Mouse (Mus musculus) heart, postnatal 4 days (tissue): ENCODE data around the gene Ifitm5. TPM values are rescaled to one million over a fixed set of nuclear protein-coding genes. Genes with fewer than 3 reads are reported as not detected.

ENCODE experiments used
- total RNA-seq, 2 experiments: library from RNA; stranded (reverse); gene quantifications; 2 replicates each; pipeline ENCODE4 v1.2.3; 2021

Ifitm5 gene
- total RNA-seq, 2 experiments from 2014 or later = 0.72 to 1.4 TPM

Other genes with a start within 250 kb of the Ifitm5 start
- gene Cyp2e1, start 186.6 kb downstream of the Ifitm5 start, total RNA-seq = under 1 TPM in 1 of 2 experiments, not detected in 1; 0.24 TPM
- under 1 TPM; 0.18 to 0.24 TPM for gene Syce1, start 162.4 kb downstream of the Ifitm5 start, total RNA-seq
- gene Zfp941, start 128.1 kb downstream of the Ifitm5 start, total RNA-seq = under 1 TPM; 0.76 to 0.97 TPM
- not detected for gene Urah, start 115.3 kb downstream of the Ifitm5 start, total RNA-seq
- gene Scgb1c1, start 104.7 kb downstream of the Ifitm5 start, total RNA-seq = 10 to 100 TPM in 1 of 2 experiments, 1 to 10 TPM in 1; 9.7 to 10.6 TPM
- gene Odf3, start 102.5 kb downstream of the Ifitm5 start, total RNA-seq = not detected
- under 1 TPM in 1 of 2 experiments, not detected in 1; 0.29 TPM for gene Gm45785, start 94.0 kb downstream of the Ifitm5 start, total RNA-seq
- gene Ric8a, start 93.3 kb downstream of the Ifitm5 start, total RNA-seq = 10 to 100 TPM; 25.2 to 32.3 TPM
- gene Bet1l, start 92.7 kb downstream of the Ifitm5 start, total RNA-seq = 10 to 100 TPM; 13.5 to 15.9 TPM
- gene Psmd13, start 68.3 kb downstream of the Ifitm5 start, total RNA-seq = 100 to 1,000 TPM; 119 to 120 TPM
- 10 to 100 TPM; 45.1 to 49.1 TPM for gene Sirt3, start 68.0 kb downstream of the Ifitm5 start, total RNA-seq
- gene Cox8b, start 49.8 kb downstream of the Ifitm5 start, total RNA-seq = 1,000 to 10,000 TPM; 1,034 to 1,156 TPM
- gene Nlrp6, start 29.4 kb downstream of the Ifitm5 start, total RNA-seq = not detected
- gene Pgghg, start 8.9 kb downstream of the Ifitm5 start, total RNA-seq = 1 to 10 TPM; 8.4 to 8.7 TPM
- not detected for gene Gm45717, start 5.6 kb upstream of the Ifitm5 start, total RNA-seq
- 100 to 1,000 TPM; 178 to 182 TPM for gene Ifitm2, start 5.7 kb upstream of the Ifitm5 start, total RNA-seq
- 1 to 10 TPM; 2.6 to 3.0 TPM for gene Ifitm1, start 16.9 kb upstream of the Ifitm5 start, total RNA-seq
- gene Ifitm3, start 60.5 kb upstream of the Ifitm5 start, total RNA-seq = 10 to 100 TPM; 79.3 to 83.8 TPM
- under 1 TPM in 1 of 2 experiments, not detected in 1; 0.56 TPM for gene Ifitm6, start 67.6 kb upstream of the Ifitm5 start, total RNA-seq
- not detected for gene Gm17387, start 78.8 kb upstream of the Ifitm5 start, total RNA-seq
- under 1 TPM; 0.26 to 0.54 TPM for gene B4galnt4, start 110.8 kb upstream of the Ifitm5 start, total RNA-seq
- under 1 TPM in 1 of 2 experiments, not detected in 1; 0.23 TPM for gene Pkp3, start 127.9 kb upstream of the Ifitm5 start, total RNA-seq
- 1 to 10 TPM; 3.3 to 4.3 TPM for gene Sigirr, start 150.3 kb upstream of the Ifitm5 start, total RNA-seq
- gene Ano9, start 167.5 kb upstream of the Ifitm5 start, total RNA-seq = under 1 TPM in 1 of 2 experiments, not detected in 1; 0.20 TPM
- 10 to 100 TPM; 40.2 to 42.5 TPM for gene Ptdss2, start 172.1 kb upstream of the Ifitm5 start, total RNA-seq
- 10 to 100 TPM; 73.9 to 84.0 TPM for gene Rnh1, start 222.6 kb upstream of the Ifitm5 start, total RNA-seq
- gene Hras, start 243.7 kb upstream of the Ifitm5 start, total RNA-seq = 100 to 1,000 TPM; 105 to 119 TPM
- gene Lrrc56, start 243.9 kb upstream of the Ifitm5 start, total RNA-seq = 1 to 10 TPM; 4.3 to 4.5 TPM